Mouse (Mus musculus) kidney, adult 9 months (tissue): ENCODE measurements around the gene Bmp8a.
"Not testable (repeated sequence)": the region's sequence is repeated elsewhere in the genome, so short reads cannot be mapped to it uniquely, and the experiment has no call there.

ENCODE experiments used
- DNase-seq: peaks from one replicate; pipeline ENCODE4 v3.0.0; 2022

Bmp8a gene

DNA sequence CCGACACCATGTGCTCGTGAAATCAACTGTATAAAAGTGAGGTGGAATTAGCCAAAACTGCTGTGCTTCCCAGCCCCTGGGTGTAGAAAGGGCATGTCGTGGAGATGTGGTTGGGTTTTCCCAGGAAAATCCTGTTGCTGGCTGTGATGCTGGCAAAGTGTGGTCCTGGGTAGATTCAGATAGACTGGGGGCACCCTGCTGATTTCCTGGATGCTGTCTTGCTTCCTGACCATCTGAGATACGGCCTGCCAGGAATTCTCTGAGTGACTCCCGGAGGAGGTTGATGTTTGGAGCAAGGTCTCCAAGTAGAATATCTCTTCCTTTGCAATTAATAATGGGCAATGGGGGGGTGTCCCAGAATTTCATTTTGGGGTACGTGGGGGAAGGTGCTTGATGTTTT lies 14.1 kb downstream of the Bmp8a start:
- no peak for DNase-seq

DNA sequence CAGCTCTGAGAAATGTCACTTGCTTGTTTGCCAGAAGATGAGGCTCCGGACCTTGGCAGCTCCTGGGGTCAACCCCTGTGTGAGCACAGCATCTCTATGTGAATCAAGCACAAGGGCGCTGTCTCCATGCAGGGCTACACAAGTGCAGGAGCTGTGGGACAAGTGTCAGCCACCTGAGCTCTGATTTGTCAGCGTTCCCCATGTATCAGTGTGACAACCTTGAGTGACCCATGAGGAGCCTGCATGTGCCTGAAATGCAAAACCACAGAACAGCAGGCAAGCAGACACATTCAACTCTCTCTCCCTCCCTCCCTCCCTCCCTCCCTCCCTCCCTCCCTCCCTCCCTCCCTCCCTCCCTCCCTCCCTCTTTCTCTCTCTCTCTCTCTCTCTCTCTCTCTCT lies 15.4 kb downstream of the Bmp8a start:
- no peak for DNase-seq

DNA sequence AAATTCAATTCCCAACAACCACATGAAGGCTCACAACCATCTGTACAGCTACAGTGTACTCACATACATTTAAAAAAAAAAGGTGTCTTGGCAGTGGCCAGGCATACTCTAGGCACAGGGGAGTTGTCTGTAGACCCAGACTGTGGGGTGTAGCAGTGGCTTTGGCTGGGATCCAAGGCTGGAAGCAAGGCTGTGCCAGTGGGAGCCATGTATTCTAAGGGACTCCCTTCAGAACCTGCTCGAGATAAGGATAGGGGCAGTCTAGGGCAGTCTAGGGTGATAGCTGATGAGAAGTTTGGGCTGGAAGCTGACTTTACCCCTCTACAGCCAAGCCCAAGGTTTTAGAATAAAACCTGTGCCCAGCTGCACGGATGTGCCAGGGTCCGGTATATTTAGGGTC lies 17.0 kb downstream of the Bmp8a start:
- no peak for DNase-seq

DNA sequence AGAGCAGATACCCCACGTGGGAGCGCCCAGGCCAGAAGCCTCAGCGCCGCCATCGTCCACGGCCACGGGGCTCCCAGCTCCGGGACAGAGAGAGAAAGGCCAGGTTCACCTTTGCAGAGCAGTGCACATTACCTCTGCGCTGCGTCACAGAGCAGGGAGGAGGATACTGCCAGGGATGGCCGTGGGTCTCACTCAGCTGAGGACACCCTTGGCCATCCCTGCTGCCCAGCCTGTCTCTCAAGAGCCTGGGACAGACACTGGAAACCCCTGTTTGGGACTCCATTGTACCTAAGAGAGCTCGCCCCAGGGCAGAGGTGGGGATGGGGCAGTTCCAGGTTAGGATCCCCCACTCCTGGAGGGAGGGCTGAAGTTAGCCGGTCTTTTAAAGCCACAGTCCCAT lies 19.5 kb downstream of the Bmp8a start, which contains the start of gene Oxct2a:
TSS of gene Oxct2a (minus strand) at position 101 of the 400 bp plus-strand sequence.
- DNase-seq: no peak

DNA sequence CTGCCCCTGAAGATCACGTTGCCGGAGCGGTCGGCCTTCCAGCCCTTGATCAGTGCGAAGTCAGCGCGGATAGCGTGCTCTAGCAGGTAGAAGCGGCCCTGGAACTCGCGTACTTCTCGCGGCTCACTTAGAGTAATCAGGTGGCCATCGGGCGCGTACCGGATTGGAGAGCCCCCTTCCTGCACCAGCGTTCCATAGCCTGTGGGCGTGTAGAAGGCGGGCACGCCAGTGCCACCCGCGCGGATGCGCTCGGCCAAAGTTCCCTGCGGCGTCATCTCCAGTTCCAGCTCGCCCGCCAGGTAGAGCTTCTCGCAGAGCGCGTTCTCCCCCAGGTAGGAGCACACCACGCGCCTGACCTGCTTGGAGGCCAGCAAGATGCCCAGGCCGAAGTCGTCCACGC lies 20.1 kb downstream of the Bmp8a start:
- DNase-seq: not testable (repeated sequence)

DNA sequence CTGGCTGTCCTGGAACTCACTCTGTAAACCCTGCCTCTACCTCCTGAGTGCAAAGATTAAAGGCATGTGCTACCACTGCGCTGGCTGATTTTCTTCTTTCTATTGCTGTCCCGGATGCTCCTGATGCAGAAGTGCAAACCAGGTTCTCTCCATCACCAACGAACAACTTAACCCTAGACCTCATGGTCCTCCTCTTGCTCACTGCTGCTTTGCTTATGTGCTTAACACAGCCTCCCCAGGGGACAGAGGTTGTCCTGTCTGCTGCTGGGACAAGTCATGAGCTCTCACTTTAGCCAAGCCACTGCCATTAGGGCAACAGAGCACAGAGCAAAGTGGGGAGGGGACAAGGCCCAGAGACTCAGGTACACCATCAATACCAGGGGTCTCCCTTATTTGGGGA lies 28.6 kb downstream of the Bmp8a start:
- DNase-seq: no peak

DNA sequence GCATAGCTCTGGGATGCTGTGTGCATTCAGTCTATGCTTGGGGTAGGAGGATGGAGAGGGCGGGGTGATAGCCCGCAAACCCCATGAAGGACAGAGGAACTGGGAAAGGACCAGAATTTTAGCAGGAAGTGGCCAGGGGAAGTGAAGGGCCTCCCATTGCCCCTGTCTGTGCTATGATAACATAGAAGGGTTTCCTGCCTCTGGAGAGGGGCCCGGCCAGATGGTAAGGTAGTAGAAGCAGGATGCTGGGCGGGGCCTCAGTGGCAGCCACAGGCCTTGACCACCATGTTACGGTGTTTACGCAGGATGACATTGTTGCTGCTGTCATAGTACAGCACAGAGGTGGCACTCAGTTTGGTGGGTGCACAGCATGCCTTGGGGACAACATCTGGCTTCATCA lies 30.0 kb downstream of the Bmp8a start:
- DNase-seq: no peak

DNA sequence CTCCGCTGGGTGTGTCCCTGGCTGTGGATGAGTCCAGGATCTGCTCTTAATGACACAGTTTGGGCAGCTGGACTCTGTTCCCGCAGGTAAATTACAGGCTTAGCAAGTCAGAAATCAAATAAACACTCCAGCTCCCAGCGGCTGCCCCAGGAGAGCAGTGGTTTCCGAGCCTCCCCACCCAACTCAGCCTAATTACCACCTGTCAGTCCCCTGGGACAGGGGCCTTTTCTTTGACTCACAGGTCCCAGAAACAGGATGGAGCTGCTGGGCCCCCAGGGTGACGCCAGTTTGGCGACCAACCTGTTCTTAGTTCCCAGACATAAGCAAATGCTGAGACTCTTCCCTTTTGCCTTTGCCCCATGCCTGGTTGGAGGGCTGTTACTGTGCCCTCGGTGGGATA lies 31.2 kb downstream of the Bmp8a start:
- DNase-seq: no peak

DNA sequence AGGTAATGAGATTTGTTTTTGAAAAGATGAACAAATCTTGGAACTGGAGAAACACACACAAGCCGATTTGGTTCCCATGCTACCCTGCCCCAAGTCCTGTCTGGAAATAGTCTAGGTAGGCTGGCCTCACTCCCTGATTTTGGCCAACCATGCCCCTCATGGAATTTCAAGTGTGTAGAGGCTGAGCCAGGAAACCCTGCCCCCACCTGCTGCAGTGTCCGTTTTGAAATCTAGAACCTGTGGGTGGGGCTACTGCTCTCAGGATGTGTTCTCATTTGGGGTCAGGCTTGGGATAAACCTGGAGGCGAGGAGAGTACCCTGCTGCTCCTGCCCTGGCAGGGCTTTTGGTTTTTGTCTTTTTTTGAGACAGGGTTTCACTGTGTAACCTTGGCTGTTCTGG lies 34.8 kb downstream of the Bmp8a start:
- no peak for DNase-seq

DNA sequence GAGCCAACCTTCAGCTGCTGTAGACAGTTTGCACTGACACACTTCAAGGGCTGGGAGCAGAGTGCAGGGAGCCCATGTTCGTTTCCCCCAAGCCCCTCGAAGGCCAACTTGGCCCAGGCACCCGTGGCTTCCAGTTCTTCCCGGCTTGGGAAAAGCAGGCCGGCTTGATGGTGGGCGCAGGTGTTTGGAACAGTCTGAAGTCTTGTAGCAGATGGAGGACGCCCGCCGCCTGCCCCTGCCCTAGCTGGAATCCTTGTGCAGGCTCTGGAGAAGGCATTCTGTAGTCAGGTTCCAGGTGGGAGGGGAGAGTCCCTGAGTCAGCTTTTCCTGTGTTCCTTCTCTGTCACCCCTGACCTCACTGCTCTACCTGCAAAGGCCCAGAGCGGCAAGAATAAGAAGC lies 36.1 kb downstream of the Bmp8a start:
- no peak for DNase-seq

DNA sequence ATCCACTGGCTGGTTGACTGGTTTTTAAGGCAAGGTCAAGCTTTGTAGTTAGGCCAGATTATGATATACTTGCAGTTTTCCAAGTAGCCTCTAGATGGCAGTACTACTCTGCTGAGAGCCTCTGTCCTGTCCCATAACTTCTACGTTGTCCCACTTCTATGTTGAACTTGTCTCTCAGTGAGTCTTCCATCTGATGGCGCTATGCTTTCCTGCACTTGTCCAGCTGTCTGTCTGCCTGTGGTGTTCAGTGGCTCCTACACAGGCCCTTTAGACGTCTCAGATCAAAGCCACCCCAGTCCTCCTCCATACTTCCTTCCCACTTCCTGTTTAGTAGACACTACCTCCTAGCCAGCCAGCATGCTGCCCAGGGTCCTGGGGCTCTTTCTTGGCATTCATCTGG lies 37.3 kb downstream of the Bmp8a start:
- DNase-seq: peak; percentile 72

DNA sequence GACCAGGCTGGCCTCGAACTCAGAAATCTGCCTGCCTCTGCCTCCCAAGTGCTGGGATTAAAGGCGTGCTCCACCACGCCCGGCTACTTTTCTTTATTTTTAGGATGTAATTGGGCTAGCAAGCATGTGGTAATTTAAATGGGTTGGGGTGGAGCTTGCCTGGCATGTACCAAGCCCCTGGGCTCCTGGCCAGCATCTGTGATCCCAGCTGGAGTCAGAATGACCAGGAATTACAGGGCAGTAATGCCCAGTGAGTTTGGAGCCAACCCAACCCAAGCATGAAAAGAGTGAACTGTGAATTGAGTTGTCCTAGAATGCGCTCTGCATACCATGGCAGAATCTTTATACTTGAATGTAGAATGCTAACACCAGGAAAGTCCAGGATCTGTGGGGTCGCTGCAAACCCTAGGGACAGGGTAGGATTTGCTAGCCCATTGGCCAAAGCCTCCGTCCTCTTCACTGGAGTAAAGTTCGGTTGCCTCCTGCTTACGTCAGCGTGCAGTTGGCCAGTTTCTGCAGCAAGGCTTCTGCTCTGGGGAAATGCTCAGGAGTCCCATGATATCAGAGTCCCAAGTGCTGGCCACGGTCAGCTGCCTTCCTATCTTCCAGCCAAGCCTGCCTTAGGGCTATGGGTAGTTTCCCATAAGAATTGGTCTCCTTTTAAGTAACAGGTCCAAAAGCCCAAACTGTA lies 43.9 kb downstream of the Bmp8a start:
- peak; percentile 73 for DNase-seq

DNA sequence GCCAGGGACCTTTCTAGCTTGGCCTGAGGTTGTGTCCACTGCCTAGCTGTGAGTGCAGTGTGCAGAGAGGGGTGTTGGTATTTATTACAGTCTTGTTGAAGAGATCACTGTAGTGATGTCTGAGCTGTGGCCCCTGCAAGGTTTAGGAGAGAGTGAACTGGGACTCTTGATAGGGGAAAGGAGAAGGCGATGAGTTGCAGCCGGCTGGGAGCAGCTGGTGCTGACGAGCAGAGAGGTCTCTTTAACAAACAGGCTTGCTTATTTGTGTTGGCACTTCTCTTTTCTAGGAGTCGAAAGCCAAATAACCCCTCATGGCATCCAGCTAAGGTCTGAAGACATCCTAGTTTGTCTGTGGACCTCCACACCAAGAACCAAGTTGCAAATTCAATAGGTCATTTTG lies 44.8 kb downstream of the Bmp8a start:
- DNase-seq: no peak

DNA sequence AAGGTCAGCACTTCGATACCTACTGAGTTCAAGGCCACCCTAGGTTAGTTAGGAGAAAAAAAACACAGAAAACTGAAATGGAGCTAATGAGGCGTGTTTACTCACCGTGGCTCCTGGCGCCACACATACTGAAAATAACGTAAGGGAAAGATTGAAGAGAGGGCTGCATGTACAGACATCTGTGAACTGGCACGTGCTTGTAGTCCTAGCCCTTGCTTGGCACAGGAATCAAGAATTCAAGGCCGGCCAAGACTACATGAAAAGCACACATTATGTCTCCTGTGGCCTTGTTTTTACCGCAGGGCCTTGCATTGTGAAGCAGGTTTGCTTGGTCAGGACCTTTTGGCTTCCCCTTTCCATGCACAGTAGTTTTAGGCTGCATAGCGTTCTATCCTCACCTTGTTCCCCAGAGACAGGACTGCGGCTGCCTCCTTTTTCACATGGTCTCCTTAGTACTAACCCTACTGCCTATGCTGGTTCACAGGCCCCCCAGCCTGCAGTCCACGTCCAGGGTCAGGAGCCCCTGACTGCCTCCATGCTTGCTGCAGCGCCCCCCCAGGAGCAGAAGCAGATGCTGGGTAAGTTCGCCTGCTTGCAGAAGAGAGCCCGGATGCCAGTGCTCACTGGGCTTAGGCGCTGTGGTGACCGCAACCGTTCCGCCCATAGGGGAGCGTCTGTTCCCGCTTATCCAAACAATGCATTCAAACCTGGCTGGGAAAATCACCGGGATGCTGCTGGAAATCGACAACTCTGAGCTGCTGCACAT lies 45.7 kb downstream of the Bmp8a start:
- no peak for DNase-seq

DNA sequence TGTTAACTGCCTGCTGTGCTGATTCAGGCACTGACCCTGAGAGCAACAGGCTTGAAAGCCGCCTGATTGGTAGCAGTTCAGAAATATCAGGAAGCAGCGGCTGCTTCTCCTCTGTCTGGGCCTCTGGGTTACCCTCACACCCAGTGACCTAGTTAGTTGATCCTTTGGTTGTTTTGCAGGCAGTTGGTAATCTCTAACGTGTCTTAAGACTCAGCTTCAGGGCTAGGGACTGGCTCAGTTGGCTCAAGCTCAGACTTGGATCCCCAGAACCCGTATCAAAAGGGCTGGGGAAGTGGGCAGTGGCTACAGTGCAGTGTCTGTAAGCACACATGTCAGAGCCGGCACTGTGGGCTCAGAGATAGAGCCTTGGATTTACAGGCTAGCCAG lies 46.9 kb downstream of the Bmp8a start:
- no peak for DNase-seq

DNA sequence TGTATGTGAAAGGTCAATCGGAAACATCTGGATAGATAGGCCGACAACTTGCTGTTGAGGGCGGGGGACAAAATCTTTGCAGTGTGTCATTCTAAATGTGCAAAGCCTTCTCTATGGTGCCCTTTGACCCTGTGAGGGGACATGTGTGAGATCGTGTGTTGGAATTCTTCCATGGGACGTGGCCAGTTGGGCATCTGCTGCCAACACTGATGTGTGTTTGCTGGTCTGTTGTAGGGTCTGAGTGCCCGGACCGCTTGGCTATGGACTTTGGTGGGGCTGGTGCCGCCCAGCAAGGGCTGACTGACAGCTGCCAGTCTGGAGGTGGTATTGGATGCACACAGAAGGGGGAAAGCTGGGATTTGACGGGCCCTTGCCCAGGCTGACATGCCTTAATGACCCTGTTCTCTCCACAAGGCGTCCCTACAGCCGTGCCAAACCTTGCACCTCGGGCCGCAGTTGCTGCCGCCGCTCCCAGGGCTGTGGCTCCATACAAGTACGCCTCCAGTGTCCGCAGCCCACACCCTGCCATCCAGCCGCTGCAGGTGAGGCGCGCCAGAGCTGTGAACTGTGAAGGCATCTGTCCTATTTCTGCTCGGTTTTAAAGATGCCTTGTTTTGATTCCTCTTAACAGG lies 47.4 kb downstream of the Bmp8a start:
- no peak for DNase-seq

DNA sequence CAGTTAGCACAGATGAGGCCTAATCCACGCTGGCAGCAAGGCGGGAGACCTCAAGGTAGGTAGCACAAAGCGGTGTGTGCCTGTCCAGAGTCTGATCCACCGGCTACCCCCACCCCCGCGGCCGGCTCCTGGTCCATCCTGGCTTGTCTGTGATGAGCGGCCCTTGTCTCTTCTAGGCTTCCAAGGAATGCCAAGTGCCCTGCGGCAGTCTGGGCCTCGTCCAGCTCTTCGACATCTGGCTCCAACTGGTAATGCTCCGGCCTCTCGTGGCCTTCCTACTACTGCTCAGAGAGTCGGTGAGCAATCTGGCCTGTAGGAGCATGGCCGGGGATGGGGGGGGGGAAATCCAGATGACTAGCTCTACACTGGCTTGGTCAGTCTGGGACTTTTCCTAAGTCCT lies 48.0 kb downstream of the Bmp8a start:
- not testable (repeated sequence) for DNase-seq

DNA sequence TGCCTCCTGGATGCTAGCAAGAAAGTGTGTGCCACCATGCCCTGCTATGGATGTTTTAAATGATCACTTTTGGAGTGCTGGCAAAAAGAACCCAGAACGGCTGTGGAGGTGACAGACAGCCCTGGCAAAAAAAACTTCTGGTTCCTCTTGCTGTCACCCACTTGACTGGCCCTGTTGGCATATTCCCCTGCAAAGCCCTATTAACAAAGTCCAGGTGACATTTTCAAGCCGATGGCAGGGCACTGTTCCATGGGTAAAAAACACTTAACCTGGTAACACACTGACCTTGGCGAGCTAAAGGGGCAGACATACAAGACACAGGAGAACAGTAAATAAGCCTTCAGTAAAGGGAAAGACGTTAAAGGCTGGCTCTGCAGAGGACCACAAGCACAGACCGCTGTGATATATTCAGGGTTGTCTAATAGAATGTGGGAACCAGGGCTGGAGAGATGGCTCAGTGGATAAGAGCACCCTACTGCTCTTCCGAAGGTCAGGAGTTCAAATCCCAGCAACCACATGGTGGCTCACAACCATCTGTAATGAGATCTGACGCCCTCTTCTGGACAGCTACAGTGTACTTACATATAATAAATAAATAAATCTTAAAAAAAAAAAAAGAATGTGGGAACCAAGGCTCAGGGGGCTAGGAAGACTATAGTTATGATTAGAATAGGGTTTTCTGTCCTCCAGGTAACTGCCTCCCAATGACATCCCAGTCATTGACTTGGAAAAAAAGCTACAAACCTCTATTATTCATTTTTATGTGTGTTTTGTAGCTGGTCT lies 49.2 kb downstream of the Bmp8a start:
- DNase-seq: no peak

DNA sequence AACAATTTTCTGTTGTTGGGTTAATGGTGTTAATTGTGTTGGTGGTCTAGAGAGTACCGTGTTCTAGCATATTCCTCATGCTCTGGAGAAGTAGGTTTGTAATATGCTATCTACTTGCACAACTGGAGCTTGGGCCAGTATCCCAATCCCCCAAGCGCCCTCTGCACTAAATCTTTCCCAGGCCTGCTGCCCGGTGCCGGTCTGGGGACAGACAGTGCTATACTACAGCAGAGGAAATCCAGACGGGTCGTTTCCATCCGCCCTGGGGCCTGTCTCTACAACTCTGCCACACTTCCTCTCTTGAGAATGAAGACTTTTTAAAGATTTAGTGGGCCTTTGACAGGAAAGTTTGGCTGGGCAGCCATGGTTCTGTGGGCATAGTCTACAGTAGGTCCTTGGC lies 50.1 kb downstream of the Bmp8a start:
- no peak for DNase-seq

DNA sequence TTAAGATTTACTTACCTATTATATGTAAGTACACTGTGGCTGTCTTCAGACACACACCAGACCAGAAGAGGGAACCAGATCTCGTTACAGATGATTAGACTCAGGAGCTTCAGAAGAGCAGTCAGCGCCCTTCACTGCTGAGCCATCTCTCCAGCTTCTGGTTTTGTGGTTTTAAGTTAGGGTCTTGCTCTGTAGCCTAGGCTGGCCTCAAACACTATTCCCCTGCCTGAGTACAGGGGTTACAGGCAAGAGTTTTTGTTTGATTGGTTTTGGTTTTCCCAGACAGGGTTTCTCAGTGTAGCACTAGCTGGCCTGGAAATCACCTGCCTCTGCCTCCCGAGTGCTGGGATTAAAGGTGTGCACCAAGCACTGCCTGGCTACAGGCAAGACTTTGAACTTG lies 50.7 kb downstream of the Bmp8a start:
- DNase-seq: no peak

DNA sequence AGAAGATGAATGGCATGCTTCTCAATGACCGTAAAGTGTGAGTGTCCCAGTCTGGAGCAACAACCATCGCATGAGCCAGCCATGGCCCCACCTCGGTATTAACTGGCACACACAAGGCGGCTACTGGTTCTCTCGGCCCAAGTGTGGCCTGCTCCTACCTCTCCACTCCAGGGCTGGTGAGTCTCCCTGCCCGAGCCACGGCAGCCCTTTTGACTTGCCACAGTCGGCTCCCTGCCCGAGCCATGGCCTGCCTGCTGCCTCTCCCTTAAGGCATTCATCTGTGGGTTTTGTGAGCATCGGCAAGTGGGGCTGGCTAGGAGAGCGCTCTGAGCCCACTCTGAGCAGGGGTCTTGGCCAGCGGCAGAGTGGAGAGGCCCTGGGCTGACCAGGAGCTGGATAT lies 54.0 kb downstream of the Bmp8a start:
- no peak for DNase-seq

DNA sequence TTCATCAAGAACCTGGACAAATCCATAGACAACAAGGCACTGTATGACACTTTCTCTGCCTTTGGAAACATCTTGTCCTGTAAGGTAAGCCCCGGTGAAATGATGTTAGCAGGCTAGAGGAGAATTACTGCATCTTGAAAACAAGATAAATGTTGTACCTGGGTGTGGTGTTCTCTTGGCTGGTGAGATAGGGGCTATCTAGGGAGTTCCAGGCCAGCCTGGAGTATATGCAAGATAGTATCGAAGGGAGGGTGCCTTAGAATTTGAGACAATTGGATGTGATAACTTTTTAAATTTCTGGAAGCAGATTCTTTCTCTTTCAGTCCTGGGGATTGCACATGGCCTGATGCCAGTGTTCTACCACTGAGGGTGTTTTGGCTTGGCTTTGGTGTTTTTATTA lies 56.3 kb downstream of the Bmp8a start:
- DNase-seq: no peak
